Mouse (Mus musculus) T-helper 2 cell (primary cell): ENCODE data around the gene Gm17416.

Experiments
- in situ Hi-C: fragments of 300-600 bp; cut with MboI, MseI; formaldehyde crosslinking; loops from one replicate; pipeline ENCODE4 v1.15.1; 2025; ENCODE audit warnings: high pct_unique_total_duplicates

Gene Gm17416

DNA sequence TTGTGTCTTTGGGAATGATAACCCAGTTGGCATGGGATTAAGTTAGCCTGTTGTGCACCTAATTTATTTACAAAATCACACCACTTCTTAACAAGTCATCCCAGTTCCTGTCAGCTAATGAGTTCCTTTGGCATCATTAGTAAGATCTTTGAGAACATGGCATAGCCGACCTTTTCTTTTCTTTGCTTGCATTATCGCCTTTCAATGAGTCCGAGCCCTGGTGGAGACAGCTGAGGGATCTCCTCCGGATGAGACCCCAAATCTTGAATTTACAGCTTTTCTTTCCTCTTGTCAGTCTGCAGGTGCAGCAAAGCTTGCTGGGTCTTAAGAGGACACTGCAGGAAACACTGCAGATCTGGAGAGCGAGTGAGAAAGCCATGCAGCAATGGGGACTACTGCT lies at the start of gene Gm17416:
Gm17416 (plus strand) TSS at position 301 of the 400 bp plus-strand sequence.
- in situ Hi-C loops: no loop called here

DNA sequence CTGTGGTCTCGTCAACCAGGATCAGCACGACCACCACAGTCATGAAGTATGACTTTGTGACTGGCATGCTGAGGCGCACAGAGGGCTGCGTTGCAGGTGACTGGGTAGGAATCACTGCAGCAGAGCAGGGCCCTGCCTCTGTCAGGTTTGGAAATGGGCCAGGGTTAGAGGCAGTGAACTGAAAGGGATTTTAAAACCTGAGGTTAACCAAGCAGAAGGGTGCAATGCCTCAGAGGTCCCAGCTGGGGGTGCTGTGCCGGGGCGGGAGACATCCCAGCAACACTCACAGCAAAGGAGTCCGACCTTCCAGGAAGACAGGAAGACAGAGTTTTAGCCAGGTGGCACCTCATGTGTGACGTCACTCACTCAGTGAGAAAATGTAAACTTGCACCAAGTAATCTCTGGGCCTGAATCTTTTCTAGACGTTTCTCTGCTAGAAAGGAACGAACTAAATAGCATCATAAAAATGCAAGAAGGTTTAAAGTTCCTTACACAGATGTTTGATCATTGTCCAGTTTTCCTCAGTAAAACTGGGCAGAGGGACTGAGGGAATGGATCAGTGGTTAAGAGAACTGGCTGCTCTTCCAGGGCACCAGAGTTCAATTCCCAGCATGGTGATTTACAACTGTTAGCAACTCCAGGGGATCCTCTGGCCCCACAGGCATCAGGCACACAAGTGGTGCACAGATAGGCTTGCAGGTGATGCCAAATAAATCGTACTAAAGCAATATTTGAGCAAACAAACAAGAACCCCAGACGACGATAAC lies 29.0 kb upstream of the Gm17416 start, which contains the start of gene Defb29:
Defb29 (minus strand) TSS at position 155 of the 767 bp plus-strand sequence.
- in situ Hi-C loops: loop anchor here (5.0 kb wide), 1 partner anchor 42 kb away; the partner anchor contains the start of gene Defb19

DNA sequence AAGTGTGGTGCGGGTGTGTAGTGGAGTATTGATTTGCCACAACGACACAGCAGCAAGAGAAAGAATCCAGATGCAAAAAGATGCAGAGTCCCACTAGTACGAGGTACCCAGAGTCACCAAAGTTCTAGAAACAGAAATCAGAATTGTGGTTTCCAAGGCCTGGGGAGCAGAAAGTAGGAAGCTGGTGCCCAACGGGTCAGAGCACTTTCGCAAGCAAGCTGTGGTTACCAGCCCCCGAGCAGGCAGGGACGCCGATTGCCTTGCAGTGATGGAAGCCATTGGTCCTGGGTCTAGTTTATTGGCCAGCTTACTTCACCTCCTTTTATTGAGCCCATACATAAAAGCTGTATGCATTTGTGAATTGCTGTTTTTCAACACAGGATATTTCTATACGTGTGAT lies 27.2 kb upstream of the Gm17416 start:
- in situ Hi-C loops: no loop called here

DNA sequence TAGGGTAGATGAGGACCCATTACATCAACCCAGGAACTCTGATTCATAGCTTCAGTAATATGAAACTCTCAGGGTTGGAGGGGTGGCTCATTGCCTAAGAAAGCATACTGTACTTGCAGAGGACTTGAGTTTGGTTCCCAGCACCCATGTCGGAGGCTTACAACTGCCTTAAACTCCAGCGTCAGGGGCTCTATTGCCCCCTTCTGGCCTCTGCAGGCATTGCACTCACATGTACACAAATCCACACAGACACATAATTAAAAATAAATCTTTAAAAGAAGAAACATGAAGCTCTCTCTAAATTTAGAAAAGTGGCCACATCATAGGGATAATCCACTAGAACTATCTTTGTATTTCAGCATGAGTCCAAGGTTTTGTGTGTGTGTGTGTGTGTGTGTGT lies 26.2 kb upstream of the Gm17416 start:
- in situ Hi-C loops: no loop called here

DNA sequence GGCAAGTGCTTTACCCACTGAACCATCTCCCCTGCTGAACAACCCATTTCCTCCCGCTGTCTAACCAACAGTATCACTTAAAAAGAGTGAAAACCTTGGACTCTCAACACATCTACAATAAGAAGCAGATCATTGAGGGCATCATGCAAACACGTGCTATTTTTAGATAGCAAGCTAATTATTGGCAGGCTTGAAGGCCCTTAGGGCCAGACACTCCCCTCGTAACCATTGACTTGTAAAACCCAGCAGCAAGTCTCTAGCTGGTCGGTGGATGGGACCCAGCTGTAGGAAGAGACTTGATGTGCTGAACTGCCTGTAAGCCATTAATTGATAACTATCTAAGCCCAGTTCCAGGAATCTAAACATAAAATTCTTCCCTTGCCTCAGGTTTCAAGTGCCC lies 25.7 kb upstream of the Gm17416 start:
- in situ Hi-C loops: no loop called here

DNA sequence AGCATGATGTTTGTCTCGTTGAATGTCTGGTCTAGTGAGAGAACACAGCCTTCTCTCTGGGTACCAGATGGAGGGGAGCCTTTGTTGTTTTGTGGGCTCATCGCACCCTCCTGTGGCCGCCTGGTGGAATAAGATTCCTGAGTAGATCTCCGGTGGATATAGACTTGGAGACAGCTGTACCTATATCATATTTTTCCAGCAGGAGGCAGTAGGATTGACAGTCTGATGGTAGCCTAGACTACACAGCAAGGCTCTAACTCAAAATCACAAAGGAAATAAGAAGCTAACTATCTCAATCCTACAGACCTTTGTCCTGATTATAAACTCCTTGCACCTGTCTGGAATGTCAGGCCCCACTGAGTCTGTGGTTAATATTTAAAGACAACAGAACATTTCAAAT lies 24.4 kb upstream of the Gm17416 start:
- in situ Hi-C loops: no loop called here

DNA sequence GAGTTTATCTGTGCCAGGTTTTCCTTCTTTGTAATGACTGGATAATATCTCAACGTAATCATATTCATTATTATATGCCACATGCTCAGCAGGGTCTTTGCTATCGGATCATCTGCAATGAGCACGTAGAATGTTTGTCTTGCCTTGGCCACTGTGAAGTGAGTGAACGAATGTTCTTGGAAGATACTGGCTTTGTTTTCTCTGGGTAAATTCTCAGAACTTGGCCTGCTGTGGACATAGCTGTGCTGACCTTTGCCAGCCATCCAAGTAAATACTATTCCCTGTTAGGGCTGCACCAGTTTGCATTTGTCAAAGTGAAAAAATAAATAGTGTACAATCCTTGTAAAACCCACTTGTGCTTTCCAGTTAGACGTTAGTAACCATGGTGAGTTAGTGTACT lies 21.0 kb upstream of the Gm17416 start:
- in situ Hi-C loops: no loop called here

DNA sequence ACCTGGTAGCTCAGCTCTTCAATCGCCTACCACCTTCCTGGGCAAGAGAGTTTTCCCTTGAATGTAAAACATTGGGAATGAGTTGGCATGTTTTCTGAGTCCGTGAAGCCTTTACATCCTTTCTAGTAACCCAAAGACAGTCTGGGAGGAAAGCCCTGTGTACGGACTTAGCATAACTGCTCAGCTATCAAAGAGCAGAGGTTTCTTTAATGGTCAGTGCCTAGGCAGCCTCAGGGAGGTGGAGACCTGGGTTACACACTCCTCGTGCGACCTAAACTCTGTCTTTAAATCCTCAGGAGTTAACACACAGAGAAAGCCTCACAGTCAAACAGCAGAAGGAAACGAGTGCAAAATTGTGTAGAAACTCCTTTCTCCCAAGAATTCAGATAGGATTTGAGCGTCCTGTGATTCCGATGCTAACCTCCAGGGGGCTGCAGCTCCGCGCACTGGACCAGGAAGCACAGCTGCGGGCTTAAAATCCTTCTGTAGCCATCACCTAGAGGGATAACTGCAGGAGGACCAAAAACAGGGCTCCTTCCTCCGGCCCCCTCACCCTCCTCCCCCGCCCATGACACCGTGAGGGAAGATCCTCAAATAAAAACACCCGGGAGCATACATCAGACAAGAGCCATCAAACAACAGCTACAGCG lies 15.2 kb upstream of the Gm17416 start:
- in situ Hi-C loops: no loop called here

DNA sequence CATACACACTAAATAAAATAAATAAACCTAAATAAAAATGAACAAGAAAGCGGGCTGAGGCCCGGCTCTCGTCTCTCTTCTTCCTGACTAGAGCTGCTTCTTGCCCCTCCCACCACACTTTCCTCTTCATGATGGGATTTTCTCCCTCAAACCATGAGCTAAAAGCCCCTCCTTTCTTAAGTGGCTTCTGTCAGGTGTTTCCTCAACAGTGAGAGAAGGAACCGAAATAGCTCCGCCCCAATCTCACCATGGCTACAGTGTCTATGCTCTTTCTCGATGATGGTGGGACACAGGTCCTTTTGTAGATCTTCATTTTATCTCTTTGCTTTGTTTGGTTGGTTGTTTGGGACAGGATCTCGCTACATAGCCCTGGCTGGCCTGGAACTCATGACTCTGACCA lies 12.5 kb upstream of the Gm17416 start:
- in situ Hi-C loops: no loop called here

DNA sequence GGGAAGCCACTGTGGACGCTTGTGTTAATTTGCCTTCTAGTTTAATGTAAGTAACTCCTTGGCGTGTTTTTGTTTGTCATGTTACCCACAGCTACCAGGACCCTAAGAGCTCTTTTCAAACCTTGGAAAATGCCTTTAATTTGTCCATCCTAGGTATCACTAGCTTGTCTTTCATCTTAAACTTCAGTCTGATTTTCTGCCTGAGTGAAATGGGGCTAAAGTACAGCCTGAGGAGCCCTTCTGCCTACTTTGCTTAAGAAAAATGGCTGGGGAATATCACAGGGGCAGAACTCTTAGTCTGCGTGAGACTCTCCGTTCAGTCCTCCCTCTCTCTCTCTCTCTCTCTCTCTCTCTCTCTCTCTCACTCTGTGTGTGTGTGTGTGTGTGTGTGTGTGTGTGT lies 743 bp downstream of the Gm17416 start:
- in situ Hi-C loops: no loop called here

DNA sequence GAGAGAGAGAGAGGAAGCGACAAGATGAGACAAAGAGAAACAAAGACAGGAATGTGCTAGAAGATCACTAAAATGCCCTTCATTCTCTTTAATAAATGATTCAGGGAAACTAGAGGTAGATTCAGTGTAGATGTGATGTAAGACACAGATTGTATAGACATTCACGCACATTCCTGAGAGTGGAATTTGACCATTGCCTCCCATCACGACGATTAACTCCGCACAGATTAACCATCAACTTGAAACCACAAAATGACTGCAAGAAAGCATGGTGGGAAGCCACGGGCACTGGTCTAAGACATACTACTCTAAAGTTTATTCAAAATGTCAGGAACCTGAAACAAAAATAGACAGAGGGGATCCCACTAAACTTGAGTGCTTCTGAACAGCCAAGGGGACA lies 1.2 kb downstream of the Gm17416 start:
- in situ Hi-C loops: no loop called here

DNA sequence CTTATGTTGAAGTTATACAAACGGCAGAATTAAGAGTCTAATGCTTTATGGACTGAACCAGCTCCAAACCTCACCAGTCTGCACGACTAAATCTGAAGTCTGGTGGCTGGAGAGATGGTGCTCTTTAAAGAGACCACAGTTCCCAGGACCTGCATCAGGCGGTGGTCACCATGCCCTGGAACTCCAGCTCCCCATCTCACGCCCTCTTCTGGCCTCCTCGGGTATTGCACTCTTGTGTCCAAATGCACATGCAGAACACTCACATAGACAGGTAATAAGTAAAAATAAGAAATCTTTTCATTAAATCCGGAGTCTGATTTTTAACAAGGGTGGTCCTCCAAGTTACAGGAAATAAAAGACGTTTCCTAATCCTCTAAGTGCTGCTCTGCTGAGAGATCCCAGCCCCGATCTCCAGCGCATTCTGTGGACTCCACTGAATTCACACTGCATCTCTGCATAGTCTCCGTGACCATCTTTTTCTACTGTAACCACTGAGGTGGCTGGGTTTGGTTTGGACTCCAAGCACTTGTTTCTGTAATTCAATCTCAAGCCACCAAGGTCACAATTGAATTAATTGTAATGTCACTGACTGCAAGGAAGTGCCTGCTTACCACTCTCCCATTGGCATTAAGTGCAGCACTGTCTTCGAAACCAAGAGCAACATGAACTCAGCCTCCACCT lies 3.1 kb downstream of the Gm17416 start, which contains the start of gene Defb21:
Defb21 (plus strand) TSS at position 631 of the 681 bp plus-strand sequence.
- in situ Hi-C loops: no loop called here

DNA sequence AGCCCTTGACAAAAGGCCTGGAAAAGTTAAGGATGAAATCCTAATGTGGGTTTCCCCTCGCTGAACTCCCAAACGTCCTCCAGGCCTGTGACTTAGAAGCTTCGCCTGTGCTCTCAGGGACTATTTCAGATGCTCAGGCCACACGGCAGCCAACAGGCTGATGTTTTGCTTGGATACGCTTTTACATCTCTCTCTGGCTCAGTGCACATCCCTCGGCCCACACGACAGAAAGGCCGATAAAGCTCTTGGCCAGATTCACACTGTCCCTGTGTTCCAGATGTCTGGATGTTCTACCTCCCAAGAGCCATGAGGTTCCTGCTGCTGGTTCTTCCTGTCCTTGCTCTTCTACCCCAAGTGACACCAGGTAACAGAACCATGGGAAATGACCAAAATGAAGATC lies 4.3 kb downstream of the Gm17416 start:
- in situ Hi-C loops: no loop called here

DNA sequence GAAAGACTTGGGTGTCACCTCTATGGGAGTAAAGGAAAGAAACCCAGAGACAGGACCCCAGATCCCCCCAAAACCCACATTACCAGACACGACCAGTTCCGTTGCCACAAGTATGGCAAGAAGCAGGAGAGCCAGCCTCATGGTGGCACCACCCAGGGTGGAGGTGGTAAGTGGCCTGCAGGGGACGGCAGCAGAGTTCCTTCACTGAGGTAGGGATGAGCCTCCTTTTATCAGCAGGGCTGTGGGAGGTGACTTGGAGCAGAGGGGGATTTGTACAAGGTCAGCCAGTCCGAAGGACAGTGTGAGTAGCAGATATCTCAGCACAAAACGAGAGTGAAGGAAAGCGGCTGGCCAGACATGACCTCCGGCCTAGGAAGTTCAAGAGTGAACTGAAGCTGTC lies 11.0 kb downstream of the Gm17416 start, which contains the start of gene Defb19:
Defb19 (minus strand) TSS at position 206 of the 400 bp plus-strand sequence.
- in situ Hi-C loops: loop anchor here (5.0 kb wide), 1 partner anchor 43 kb away; no protein-coding TSS in a partner anchor

DNA sequence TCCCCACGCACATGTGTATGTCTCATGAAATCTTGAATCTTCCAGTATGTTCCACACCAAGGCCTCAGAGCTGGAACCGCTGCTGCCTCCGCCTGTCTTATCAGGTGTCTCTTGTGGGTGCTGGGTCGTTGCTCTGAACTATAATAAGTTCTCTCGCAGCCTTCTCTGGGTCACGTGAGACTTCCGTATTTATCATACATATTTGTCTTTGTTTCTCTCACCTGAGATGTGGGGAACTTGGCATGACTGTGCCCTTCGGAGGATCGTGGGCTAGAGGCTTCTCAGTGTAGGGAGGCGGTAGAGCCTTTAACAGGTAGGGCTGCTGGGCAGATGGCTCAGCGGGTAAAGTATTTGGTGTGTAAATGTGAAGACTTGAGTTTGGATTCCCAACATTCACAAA lies 11.5 kb downstream of the Gm17416 start:
- in situ Hi-C loops: loop anchor here (5.0 kb wide), 1 partner anchor 43 kb away; no protein-coding TSS in a partner anchor

DNA sequence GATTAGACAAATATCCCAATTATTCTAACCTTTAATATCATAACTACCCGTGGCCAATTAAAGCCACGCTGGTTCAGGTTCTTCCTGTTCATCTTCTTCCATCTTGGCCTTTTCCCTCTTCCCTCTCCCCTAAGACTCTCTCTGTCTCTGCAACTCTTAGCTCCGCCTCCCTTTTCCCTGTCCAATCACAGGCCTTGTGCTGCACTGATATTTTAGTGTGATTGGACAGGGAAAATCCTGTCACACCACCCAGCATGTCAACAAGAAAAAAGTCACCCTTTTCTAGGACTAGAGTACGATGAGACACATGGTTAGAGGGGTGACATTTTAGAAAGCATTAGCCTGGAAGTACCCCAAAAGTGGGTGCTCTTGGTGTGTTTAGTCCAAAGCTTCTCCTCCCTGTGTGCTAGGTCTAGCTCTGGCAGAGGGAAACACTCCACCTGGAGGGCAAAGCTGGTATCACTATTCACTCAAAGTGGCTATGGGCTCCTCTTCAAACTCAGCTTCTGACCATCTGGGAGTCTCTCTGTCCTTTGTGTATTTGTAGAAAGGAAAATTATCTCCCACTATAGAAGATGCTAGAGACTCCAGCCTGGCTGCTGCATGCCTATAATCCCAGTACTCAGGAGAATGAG lies 17.9 kb downstream of the Gm17416 start:
- in situ Hi-C loops: no loop called here

DNA sequence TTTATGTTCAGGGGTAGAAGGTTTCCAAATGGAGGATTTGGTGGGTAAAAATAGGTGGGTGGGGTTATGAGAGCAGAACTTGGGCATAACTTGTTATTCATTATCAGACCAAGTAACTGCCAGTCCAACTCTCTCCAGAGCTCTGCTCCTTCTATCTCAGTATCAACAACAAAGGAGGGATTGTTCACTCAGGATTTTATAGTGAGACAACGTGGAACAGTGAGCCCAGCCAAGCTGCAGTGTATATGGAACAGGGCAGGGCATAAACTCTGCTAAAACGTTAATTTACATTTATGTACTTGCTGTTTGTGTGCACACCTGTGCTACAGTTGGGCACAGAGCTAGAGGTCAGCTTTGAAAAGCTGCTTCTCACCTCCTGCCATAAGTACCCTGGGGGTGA lies 19.3 kb downstream of the Gm17416 start:
- in situ Hi-C loops: no loop called here

DNA sequence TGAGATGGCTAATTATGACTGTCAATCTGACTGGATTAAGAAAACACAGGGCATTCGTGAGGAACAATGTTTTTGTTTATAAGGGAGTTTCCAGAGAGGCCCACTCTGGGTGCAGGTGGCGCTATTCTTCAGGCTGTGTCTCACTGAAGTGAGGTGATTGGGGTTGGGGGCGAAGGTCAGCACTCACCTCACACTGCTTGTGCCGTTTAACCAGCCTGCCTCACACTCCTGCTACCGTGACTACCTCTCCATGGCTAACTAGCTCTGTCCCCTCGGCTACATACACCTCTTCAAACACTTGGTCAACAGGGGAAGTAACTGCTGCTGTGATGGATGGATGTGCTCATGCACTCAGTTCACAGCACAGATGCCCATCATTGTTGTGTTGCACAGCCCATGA lies 19.9 kb downstream of the Gm17416 start:
- in situ Hi-C loops: no loop called here

DNA sequence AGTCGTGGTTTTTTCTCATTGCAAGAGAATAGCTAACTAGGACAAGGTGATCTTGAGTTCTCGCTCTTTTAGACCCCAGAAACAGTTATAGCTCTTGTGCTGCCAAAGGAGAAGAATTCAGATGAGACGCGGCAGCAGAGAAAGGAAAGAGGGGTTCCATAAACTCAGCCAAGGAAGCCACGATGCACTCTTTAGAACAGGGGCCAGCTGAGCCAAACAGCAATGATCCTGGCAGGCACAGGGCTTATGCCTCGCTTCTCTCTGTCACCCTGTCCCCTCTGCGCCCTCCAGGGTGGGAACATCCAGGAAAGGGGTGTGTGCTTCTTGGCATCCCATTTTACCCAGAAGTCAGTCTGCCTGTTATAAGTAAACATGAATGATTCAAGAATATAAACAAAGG lies 30.2 kb downstream of the Gm17416 start, which contains the start of gene Defb45:
Defb45 (minus strand) TSS at position 101 of the 400 bp plus-strand sequence.
- in situ Hi-C loops: no loop called here

DNA sequence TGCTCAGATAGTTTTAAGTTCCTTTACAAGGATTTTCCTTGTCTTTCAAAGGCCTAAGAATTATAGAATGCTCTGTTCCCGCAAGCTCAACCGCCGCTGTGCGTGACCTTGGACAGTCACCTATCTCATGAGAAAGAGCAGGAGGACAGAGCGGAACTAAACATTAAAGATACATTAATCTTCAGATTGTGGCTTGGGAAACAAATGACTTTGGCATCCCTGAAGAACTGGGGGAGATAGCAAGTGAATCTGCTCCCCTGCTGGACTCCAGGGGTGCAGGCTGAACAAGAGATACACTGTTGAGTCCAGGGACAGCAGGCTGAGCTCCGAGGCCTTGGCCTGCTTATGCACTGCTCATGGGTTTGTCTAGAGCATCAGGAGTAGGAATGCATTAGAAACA lies 30.9 kb downstream of the Gm17416 start:
- in situ Hi-C loops: no loop called here

DNA sequence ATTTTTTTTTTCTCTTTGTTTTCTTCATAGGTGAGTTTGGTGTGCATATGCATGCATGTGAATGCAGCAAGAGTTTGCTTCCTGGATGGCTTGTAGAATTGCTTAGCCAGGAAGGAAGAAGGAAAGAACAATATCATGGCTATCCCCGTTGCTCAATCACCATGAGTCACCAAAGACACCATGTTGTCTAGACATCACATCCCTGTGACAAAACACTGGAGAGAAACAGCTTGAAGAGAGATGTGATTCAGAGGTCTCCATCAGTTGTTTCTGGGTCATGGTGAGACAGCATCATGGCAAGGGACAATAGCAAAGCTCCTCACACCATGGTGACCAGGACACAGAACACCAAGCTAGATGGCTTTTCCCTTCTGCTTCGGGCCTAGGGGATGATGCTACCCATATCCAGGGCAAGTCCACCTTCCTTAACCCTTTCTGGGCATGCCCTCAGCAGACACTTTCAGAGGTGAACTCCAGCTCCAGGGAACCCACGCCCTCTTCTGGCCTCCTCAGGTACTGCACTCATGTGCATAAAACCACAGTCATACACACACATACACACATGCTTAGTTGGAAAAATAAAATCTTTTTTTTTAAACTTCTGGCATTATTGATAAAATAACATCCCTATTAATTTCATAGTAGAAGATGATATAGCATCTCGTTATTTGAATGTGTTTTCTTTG lies 32.3 kb downstream of the Gm17416 start:
- in situ Hi-C loops: no loop called here
